Mouse (Mus musculus): ENCODE data around the gene Trim46. TPM values are rescaled to one million over a fixed set of nuclear protein-coding genes. Genes with fewer than 3 reads are reported as not detected.
A peak's percentile ranks its signal among the peaks of the same experiment; 100 is the strongest.

Gene Trim46
- polyA plus RNA-seq (2015; fragmentation: Nextera tagmentation; extraction: Ambion mirVana): 4.7 and 6.0 TPM in 2 replicates

DNA sequence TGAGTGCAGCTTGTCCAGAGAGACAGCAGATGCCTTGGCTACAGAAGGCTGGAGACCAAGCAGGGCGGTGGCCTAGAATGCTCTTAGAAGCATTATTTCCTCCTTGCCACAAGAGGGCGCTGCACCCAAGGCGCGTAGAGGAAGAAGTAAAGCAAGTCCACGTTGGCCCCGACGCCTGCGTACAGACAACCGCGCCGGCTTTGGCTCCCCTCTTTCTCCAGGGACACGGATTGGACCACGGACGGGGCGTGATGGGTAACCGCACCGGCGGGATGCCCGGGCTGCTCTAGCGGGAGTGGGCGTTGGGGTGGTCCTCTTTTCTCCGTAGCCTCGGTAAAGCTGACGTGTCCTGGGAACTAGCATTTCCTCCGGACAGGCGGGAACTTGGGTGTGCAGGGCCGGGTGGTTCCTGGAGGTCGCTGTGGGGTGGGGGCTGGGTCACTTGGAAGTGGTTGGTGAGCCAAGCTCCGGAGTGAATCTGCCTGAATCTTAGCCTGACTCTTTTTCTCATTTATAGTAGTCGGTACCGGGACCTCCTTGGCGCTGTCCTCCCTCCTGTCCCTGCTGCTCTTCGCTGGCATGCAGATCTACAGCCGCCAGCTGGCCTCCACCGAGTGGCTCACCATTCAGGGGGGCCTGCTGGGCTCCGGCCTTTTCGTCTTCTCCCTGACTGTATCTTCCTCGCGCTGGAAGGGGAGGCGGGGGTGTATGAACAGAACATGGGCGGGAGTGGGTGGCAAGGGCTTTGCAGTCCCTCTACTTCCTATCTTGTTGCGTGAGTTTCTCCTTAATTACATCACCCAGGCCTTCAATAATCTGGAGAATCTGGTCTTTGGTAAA is at the start of gene Trim46:
Gene Trim46 (minus strand): TSS at position 49 of the 840 bp plus-strand sequence.
- Histone ChIP-seq H3K9me3 (ENCODE audit: low read length) (no peaks in the 10 kb centered on the region), H3K4me2 (replicated peaks; ENCODE audit: low read depth, low read length) (peak within 1 kb of the TSS; percentile 92), H3K27ac (ENCODE audit: low read length) (peak within 1 kb of the TSS; percentile 84), H3K4me3 (ENCODE audit: low read length) (peak within 1 kb of the TSS; percentile 89), H3K9ac (replicated peaks; ENCODE audit: low read length) (peak within 1 kb of the TSS; percentile 86), H3K4me1 (ENCODE audit: insufficient read depth, low read length) (peaks cover 53% of the 10 kb centered on the region), H3K36me3 (ENCODE audit: insufficient read depth, low read length) (peaks cover 10% of the 10 kb centered on the region; the same call in 1 of the 2 replicates), H3K27me3 (ENCODE audit: insufficient read depth, low read length) (peaks cover 7% of the 10 kb centered on the region; the same call in 1 of the 2 replicates)
- under 1% methylated on average over 42 of the region's 42 CpGs for WGBS
- ATAC-seq (ENCODE audit: low FRiP score, low TSS enrichment): peak; percentile 59

DNA sequence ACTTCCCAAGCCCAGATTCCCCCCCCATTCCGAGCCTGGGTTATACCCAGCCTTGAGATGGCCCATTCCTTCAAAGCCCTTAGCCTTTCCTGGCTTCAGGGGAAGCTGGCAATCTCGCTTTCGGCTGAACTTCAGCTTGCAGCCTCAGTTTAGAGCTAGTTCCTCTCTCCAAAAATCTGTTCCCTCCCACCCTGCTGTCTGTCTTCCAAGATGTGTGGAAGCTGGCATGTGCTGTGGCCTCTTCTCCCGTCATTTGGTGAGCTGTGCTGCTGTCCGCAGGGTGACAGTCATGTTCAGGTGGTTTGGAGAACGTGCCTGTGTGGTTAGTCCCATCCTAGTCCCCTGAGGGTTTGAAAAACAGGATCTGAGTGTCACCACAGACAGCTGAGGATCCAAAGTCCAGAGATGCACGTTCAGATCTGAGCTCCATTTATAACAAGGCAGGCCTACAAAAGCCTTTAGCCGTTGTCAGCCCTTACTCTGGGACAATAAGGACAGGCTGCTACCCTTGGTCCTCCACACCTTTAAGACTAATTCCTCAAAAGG is 49.6 kb upstream of the Trim46 start:
- Histone ChIP-seq H3K4me3 (ENCODE audit: low read length) (no peak overlapping the region), H3K9me3 (ENCODE audit: low read length) (no peaks in the 10 kb centered on the region), H3K9ac (replicated peaks; ENCODE audit: low read length) (no peak overlapping the region), H3K4me2 (replicated peaks; ENCODE audit: low read depth, low read length) (no peak overlapping the region), H3K4me1 (ENCODE audit: insufficient read depth, low read length) (peaks cover 12% of the 10 kb centered on the region), H3K27ac (ENCODE audit: low read length) (no peak overlapping the region), H3K27me3 (ENCODE audit: insufficient read depth, low read length) (no peaks in the 10 kb centered on the region), H3K36me3 (ENCODE audit: insufficient read depth, low read length) (no peaks in the 10 kb centered on the region)
- WGBS: 82% methylated on average over 8 of the region's 8 CpGs
- ATAC-seq (ENCODE audit: low FRiP score, low TSS enrichment): no peak

DNA sequence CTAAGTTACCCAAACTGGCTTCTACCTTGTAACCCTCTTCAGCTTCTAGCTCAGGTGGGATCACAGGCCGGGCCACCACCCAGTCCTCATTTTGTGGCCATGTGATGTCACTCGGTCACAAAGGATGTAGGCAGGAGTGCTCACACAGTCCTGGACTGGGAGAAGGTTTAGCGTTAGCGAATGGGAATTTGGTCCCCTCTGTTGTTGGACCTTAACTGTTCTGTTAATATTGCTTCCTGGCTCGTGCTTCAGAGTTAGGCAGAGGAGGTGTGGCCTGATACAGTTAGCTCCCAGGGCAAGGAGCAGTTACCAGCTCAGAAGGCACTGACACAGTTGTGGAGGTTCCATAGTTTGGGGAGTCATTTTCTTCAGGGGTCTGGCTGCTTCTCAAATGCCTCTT is 48.1 kb upstream of the Trim46 start:
- 69% methylated on average over 5 of the region's 5 CpGs for WGBS
- Histone ChIP-seq H3K9ac (replicated peaks; ENCODE audit: low read length) (no peak overlapping the region), H3K4me3 (ENCODE audit: low read length) (no peak overlapping the region), H3K9me3 (ENCODE audit: low read length) (no peaks in the 10 kb centered on the region), H3K27ac (ENCODE audit: low read length) (no peak overlapping the region), H3K4me1 (ENCODE audit: insufficient read depth, low read length) (peaks cover under 1% of the 10 kb centered on the region), H3K4me2 (replicated peaks; ENCODE audit: low read depth, low read length) (no peak overlapping the region), H3K27me3 (ENCODE audit: insufficient read depth, low read length) (no peaks in the 10 kb centered on the region), H3K36me3 (ENCODE audit: insufficient read depth, low read length) (no peaks in the 10 kb centered on the region)
- ATAC-seq (ENCODE audit: low FRiP score, low TSS enrichment): no peak

DNA sequence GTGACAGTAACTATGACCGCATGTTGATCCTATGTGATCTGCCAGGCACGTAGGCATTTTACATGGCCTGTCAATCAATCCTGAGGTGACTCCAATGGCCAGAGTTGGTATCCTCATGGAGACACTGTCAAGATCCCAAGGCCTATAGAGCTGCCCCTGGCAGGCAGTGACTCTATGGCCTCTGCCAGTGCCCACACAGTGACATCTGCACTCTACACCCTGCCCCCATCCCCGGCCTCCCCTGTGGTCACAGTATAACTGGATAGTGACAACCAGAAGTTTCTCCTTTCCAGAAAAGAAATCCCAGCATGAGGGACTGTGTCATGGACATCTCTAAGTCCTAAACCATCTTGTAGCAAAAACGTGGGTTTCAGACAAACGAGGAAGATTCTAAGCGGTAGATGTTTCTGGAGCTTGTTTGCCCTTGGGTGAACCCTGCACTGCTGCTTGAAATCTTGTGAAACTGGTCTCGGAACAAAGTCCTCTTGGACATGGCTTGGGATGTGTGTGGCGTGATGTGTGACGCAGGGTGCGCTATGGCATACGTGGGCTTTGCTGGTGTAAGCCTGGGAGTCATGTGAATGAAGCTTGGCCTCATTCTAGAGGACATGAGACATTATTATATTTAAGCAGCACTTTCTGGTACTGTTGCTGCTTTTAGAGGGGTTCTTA is 47.3 kb upstream of the Trim46 start:
- peaks cover 7% of the 10 kb centered on the region; the same call in 1 of the 2 replicates for H3K4me1 ChIP-seq (ENCODE audit: insufficient read depth, low read length)

DNA sequence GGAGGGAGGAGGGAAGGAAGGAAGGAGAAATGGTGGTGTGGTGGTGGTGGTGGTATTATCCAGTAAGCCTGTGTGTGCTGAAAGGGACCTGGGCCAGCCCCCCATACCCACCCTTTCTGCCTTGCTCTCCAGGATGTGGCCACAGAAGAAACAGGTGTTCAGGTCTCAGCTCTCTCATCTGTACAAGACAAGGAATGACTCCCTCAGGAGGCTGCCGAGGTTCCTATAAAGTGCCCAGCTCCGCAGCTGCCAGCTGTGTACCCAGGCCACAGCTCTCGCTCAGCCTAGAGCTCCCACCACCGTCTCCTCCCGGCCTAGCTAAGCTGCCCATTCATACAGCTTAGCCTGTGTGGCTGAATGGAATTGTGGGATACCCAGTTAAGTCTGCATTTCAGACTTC is 46.2 kb upstream of the Trim46 start:
- WGBS: 66% methylated on average over 5 of the region's 5 CpGs
- Histone ChIP-seq H3K4me2 (replicated peaks; ENCODE audit: low read depth, low read length) (no peak overlapping the region), H3K4me3 (ENCODE audit: low read length) (no peak overlapping the region), H3K27ac (ENCODE audit: low read length) (no peak overlapping the region), H3K27me3 (ENCODE audit: insufficient read depth, low read length) (no peaks in the 10 kb centered on the region), H3K4me1 (ENCODE audit: insufficient read depth, low read length) (peaks cover 14% of the 10 kb centered on the region; the same call in 1 of the 2 replicates), H3K9ac (replicated peaks; ENCODE audit: low read length) (no peak overlapping the region), H3K9me3 (ENCODE audit: low read length) (no peaks in the 10 kb centered on the region), H3K36me3 (ENCODE audit: insufficient read depth, low read length) (no peaks in the 10 kb centered on the region)
- no peak for ATAC-seq (ENCODE audit: low FRiP score, low TSS enrichment)

More for the DNA sequence above, 47.3 kb upstream of the Trim46 start:
- Histone ChIP-seq H3K9me3 (ENCODE audit: low read length) (no peaks in the 10 kb centered on the region), H3K36me3 (ENCODE audit: insufficient read depth, low read length) (no peaks in the 10 kb centered on the region), H3K4me3 (ENCODE audit: low read length) (no peak overlapping the region), H3K9ac (replicated peaks; ENCODE audit: low read length) (no peak overlapping the region), H3K27ac (ENCODE audit: low read length) (no peak overlapping the region), H3K27me3 (ENCODE audit: insufficient read depth, low read length) (no peaks in the 10 kb centered on the region), H3K4me2 (replicated peaks; ENCODE audit: low read depth, low read length) (no peak overlapping the region)
- no peak for ATAC-seq (ENCODE audit: low FRiP score, low TSS enrichment)
- 88% methylated on average over 11 of the region's 11 CpGs for WGBS

DNA sequence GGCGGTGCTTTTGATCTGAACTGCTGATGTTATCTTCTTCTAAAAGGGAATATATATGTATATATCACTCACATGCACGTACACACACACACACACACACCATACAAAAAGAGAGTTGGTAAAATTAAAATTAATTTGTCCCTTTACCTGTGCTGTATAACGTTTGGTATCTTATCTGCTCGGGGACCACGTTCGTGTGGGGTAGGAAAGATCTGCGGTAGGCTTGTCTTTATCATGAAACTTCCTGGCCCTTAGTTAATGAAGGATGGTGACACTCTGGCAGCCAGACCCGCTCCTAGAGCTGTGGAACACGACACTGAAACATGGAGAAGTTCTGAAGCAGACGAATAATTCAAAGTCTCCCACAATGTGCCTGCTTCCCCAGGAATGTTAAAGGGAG is 45.8 kb upstream of the Trim46 start:
- no peak overlapping the region for H3K27ac ChIP-seq (ENCODE audit: low read length)
- no peak overlapping the region for H3K4me2 ChIP-seq (replicated peaks; ENCODE audit: low read depth, low read length)
- no peak overlapping the region for H3K9ac ChIP-seq (replicated peaks; ENCODE audit: low read length)
- no peaks in the 10 kb centered on the region for H3K9me3 ChIP-seq (ENCODE audit: low read length)
- 47% methylated on average over 10 of the region's 10 CpGs for WGBS
- no peak for ATAC-seq (ENCODE audit: low FRiP score, low TSS enrichment)
- no peaks in the 10 kb centered on the region for H3K27me3 ChIP-seq (ENCODE audit: insufficient read depth, low read length)
- no peaks in the 10 kb centered on the region for H3K36me3 ChIP-seq (ENCODE audit: insufficient read depth, low read length)
- H3K4me1 ChIP-seq (ENCODE audit: insufficient read depth, low read length): peaks cover 14% of the 10 kb centered on the region; the same call in 1 of the 2 replicates
- H3K4me3 ChIP-seq (ENCODE audit: low read length): no peak overlapping the region

DNA sequence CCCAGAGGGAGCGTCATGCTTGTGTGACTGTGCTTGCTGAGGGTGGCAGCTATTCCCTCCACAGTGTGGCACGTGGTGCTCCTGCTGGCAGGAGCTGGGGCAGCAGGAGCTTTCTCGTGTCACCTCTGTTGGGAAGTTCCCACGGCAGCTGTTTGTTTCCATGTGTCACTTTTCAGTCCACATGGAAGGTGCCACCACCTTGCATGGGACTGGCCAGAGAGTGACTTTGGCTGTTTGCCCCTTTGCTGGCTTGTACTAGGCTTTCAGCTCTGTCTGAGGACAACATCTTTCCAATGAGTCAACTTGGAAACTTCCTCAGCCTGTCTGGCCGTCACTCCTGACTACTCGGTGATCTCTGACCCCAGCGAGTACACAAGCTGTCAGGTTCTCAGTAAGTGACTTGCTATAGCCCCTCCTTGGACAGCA is 42.4 kb upstream of the Trim46 start:
- Histone ChIP-seq H3K27ac (ENCODE audit: low read length) (no peak overlapping the region), H3K4me1 (ENCODE audit: insufficient read depth, low read length) (peaks cover 20% of the 10 kb centered on the region; the same call in 1 of the 2 replicates), H3K4me3 (ENCODE audit: low read length) (no peak overlapping the region), H3K4me2 (replicated peaks; ENCODE audit: low read depth, low read length) (no peak overlapping the region), H3K27me3 (ENCODE audit: insufficient read depth, low read length) (no peaks in the 10 kb centered on the region), H3K36me3 (ENCODE audit: insufficient read depth, low read length) (no peaks in the 10 kb centered on the region), H3K9ac (replicated peaks; ENCODE audit: low read length) (0 out of 2 replicates have a peak overlapping the region, but pooled peaks have one; percentile 9), H3K9me3 (ENCODE audit: low read length) (no peaks in the 10 kb centered on the region)
- no peak for ATAC-seq (ENCODE audit: low FRiP score, low TSS enrichment)
- WGBS: 26% methylated on average over 7 of the region's 7 CpGs

DNA sequence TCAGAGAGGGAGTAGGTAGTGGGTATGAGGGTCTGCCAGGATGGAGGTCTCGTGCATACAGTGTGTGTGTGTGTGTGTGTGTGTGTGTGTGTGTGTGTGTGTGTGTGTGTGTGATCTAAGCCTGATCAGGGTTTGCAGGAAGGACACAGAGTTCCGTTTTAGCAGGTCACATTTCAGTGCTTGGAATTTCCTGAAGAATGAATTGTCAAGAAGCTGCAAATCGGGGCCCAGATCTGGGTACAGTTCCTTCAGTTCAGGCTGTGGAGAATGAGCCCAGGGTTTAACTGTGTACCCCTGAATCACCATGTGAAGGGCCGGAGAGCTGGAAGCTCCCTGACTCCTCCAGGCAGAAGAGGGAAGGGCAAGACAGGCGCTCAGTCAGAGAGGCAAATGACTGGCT is 41.2 kb upstream of the Trim46 start:
- Histone ChIP-seq H3K4me1 (ENCODE audit: insufficient read depth, low read length) (peaks cover 20% of the 10 kb centered on the region; the same call in 1 of the 2 replicates), H3K4me3 (ENCODE audit: low read length) (no peak overlapping the region), H3K36me3 (ENCODE audit: insufficient read depth, low read length) (no peaks in the 10 kb centered on the region), H3K27me3 (ENCODE audit: insufficient read depth, low read length) (no peaks in the 10 kb centered on the region), H3K27ac (ENCODE audit: low read length) (peak overlapping the region; percentile 64), H3K9me3 (ENCODE audit: low read length) (no peaks in the 10 kb centered on the region), H3K4me2 (replicated peaks; ENCODE audit: low read depth, low read length) (no peak overlapping the region), H3K9ac (replicated peaks; ENCODE audit: low read length) (no peak overlapping the region)
- 39% methylated on average over 5 of the region's 5 CpGs for WGBS
- no peak for ATAC-seq (ENCODE audit: low FRiP score, low TSS enrichment)

DNA sequence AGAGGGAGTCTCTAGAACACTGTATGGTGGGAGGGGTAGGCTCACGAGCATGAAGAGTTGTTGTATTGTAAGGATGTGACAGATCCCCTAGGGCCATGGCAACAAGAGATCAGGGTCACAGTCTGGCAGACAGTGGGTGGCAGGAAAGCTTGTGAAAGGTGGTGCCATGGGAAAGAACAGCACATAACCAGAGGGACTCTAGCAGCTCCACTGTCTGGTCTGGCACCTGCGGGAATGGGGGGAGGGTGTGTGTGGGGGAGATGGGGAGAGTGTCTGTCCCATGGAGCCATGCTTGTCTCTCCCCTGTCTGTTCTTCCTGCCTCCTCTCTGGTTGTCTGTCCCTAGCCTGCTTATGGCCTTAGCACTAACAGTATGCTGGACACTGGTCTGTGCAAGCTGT is 39.4 kb upstream of the Trim46 start:
- Histone ChIP-seq H3K4me2 (replicated peaks; ENCODE audit: low read depth, low read length) (no peak overlapping the region), H3K36me3 (ENCODE audit: insufficient read depth, low read length) (no peaks in the 10 kb centered on the region), H3K9ac (replicated peaks; ENCODE audit: low read length) (no peak overlapping the region), H3K27me3 (ENCODE audit: insufficient read depth, low read length) (no peaks in the 10 kb centered on the region), H3K4me3 (ENCODE audit: low read length) (no peak overlapping the region), H3K9me3 (ENCODE audit: low read length) (no peaks in the 10 kb centered on the region), H3K27ac (ENCODE audit: low read length) (no peak overlapping the region), H3K4me1 (ENCODE audit: insufficient read depth, low read length) (peaks cover 29% of the 10 kb centered on the region)
- 63% methylated on average over 2 of the region's 2 CpGs for WGBS
- no peak for ATAC-seq (ENCODE audit: low FRiP score, low TSS enrichment)
